Mouse (Mus musculus) left cerebral cortex, adult 2 months (tissue): Measurements from ENCODE around the gene Chrne. TPM values are rescaled to one million over a fixed set of nuclear protein-coding genes. Genes with fewer than 3 reads are reported as not detected.

Source experiments
- DNase-seq, 2 experiments: peaks; one replicate each; pipeline ENCODE4 v3.0.0; 2021 to 2022; ENCODE audit warnings: low spot score in 2 of 2, mixed read lengths in 1 of 2; ENCODE audit errors: extremely low spot score in 1 of 2
- H3K27ac ChIP-seq: fragments of 200-600 bp; 2 replicates; pipeline ENCODE4 v1.8.1; 2022
- H3K4me3 ChIP-seq: fragments of 200-600 bp; 2 replicates; pipeline ENCODE4 v1.8.1; 2022
- CTCF ChIP-seq: fragments of 200-600 bp; IDR thresholded peaks from 2 replicates; pipeline ENCODE4 v1.8.1; 2022; ENCODE audit warnings: antibody characterized with exemption, mild to moderate bottlenecking, moderate library complexity
- intact Hi-C: fragments of 180-260 bp; cut with DNase I; formaldehyde crosslinking; loops from one replicate; pipeline ENCODE4 v1.15.1; 2025
- total RNA-seq, 2 experiments: library from RNA; stranded (reverse); gene quantifications; 2 replicates each; pipeline ENCODE4 v1.2.3; 2021

Chrne gene
- total RNA-seq, 2 experiments from 2014 or later = not detected

DNA sequence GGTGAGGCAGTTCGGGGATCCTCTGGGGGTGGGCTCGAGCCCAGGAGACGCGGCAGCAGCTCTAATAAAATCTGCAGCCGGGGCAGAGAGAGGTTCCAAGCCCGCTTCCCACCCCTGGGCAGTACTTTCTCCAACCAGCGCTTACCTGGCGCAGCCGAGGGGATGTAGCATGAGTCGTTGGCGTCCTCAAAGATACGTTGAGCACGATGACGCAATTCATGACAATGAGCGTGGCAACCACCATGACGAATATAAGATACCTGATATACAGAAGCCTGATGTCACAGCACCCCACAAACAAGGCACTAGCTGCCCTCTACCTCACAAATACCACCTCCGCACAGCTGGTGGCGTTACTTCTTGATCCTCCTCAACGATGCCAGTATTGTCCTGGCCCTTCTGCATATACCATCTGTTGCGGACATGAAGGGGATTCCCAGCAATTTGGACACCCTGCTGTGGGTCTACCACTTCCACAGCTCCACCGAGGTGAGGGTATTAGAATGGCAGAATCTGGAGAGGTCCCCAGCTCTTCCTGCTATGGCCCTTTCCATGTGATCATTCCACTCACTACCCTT is 3.4 kb downstream of the Chrne start, which contains the start of gene 4930544D05Rik:
4930544D05Rik (plus strand) TSS at position 333 of the 578 bp plus-strand sequence.
- Histone ChIP-seq H3K4me3 (0 out of 2 replicates have a peak within 1 kb of the TSS, but pooled peaks have one; percentile 1), H3K27ac (no peak within 1 kb of the TSS)
- no peak for TF ChIP-seq CTCF
- intact Hi-C loops = no loop called here
- DNase-seq = no peak

DNA sequence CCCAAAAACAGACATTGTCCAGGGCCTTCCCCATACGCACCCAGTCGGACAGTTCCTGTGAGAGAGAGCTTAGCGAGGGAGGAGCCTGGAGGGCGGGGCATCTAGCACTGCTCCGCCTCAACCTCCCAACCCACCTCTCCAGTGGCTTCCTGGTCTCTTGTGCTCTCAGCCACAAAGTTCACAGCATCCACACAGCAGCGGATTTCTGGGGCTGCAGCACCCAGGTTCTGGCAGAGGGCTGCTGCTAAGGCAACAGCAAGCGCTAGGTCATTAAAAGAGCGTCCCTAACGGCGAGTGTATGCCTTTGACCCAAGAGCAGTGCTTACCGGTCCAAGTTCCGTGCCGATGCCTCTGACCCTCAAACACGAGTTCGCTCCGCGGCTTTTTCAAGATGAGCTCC is 3.9 kb downstream of the Chrne start:
- no peak overlapping the region for H3K27ac ChIP-seq
- TF ChIP-seq CTCF = no peak; the same call in 1 of the 2 replicates
- intact Hi-C loops = no loop called here
- H3K4me3 ChIP-seq = 0 out of 2 replicates have a peak overlapping the region, but pooled peaks have one; percentile 1
- DNase-seq = no peak

DNA sequence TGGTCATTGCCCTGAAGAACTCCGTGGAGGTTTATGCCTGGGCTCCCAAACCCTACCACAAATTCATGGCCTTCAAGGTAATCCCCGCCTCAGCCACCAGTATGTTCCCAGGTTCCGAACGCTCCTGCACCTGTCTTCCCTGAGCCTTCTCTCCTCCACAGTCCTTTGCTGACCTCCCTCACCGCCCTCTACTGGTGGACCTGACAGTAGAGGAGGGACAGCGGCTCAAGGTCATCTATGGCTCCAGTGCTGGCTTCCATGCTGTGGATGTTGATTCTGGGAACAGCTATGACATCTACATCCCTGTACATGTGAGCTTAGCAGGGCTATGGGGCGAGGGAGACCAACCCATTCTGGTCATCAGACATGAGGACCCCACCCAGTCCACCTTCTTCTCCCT is 6.5 kb downstream of the Chrne start:
- Histone ChIP-seq H3K27ac (no peak overlapping the region), H3K4me3 (no peak overlapping the region)
- intact Hi-C loops = no loop called here
- TF ChIP-seq CTCF = peak; percentile 8; the same call in 1 of the 2 replicates
- no peak for DNase-seq

DNA sequence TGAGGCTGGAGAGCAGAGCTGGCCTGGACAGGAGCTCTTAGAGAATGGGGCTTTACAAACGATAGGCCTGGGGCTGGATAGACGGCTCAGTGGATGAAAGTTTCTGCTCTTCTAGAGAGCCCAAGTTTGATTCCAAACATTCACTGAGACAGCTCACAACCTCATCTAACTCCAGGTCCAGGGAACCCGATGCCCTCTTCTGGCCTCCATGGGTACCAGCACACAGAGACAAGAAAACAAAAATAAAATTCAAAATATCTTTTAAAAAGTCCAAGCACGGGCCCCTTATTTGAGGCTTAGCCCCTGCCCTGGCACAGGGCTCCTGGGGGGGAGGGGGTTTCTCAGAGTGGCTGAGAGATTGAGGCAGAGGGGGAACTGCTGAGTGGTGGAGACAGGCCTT is 8.3 kb downstream of the Chrne start:
- no peak for DNase-seq
- Histone ChIP-seq H3K4me3 (no peak overlapping the region), H3K27ac (no peak overlapping the region)
- peak; percentile 23 for TF ChIP-seq CTCF
- intact Hi-C loops = no loop called here

DNA sequence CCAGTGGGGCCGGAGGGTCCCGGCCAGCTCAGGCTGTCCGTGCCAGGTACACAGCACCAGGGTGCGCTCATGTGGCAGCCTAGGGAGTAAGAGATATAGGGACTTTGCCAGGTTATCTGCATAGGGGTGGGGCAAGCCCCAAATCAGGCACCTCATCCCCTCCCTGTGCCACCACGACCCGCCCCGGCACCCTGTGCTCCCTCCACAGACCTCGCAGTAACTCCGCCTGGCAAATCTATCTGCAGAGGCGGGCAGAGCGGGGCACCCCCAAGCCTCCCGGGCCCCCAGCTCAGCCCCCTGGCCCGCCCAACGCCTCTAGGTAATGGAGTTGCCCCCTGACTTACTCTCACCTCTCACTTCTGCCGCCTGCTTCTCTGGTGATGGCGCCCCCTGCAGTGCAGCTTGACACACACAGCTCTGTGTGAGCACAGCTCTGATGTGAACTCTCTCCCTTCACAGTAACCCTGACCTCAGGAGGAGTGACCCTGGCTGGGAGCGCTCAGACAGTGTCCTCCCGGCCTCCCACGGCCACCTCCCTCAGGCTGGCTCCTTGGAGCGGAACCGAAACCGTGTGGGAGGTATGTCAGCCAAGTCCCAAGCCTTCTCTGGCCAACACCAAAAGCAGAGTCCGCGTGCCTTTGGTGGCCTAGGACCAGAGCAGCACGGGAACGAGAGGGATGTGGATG is 10.5 kb downstream of the Chrne start:
- no peak for DNase-seq
- peak; percentile 42 for TF ChIP-seq CTCF
- Histone ChIP-seq H3K27ac (no peak overlapping the region), H3K4me3 (no peak overlapping the region)
- intact Hi-C loops = no loop called here

DNA sequence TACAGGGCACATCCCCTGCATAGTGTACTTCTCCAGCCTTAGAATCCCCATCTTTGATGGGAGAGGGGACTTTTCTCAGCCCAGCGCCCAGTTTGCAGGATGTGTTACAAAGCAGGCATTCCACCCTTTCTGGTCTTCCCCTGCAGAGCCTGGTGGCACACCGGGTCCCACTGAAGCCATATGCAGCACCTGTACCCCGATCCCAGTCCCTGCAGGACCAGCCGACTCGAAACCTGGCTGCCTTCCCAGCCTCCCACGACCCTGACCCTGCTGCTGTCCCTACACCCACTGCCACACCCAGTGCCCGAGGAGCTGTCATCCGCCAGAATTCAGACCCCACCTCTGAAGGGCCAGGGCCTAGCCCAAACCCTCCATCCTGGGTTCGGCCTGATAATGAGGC is 11.4 kb downstream of the Chrne start:
- intact Hi-C loops = no loop called here

DNA sequence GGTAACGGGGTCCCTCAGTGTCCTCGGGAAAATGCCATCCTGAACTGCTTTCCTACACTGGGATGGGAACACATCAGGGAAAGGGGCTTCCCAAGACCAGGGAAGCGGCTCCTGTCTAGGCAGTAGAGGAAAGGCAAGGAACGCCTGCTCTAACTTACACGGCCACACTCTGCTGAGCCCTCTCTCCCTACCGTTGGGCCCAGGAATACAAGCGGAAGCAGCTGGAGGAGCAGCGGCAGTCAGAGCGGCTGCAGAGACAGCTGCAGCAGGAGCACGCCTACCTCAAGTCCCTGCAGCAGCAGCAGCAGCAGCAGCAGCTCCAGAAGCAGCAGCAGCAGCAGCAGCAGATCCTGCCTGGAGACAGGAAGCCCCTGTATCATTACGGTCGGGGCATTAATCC is 12.3 kb downstream of the Chrne start:
- no peak overlapping the region for H3K27ac ChIP-seq

More for the DNA sequence above, 11.4 kb downstream of the Chrne start:
- H3K27ac ChIP-seq = no peak overlapping the region
- TF ChIP-seq CTCF = no peak
- H3K4me3 ChIP-seq = no peak overlapping the region
- no peak for DNase-seq

DNA sequence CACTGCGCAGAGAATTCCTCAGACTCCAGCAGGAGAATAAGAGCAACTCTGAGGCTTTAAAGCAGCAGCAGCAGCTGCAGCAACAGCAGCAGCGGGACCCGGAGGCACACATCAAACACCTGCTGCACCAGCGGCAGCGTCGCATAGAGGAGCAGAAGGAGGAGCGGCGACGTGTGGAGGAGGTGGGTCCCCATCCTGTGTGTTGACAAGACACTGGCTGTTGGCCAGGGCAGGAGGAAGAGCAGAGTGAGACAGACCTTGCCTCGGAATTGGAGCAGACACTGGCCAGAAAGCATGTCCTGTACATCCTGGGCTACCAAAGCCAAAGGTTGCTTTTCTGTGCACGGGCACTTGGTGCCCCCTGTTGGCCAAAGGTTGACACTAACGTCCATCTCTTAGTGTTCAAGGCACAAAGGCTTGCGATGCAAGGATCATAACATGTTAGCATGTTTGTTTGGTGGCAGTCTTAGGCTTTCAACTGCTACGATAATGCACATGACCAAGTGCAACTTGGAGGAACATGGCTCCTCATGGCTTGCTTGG is 13.9 kb downstream of the Chrne start:
- Histone ChIP-seq H3K27ac (no peak overlapping the region), H3K4me3 (no peak overlapping the region)
- peak; percentile 84 for TF ChIP-seq CTCF
- DNase-seq = peak; percentile 61 to 69
- intact Hi-C loops = loop anchor here (2.0 kb wide), 2 partner anchors 64 to 88 kb away; partner anchors contain the start of gene Pld2

More for the DNA sequence above, 12.3 kb downstream of the Chrne start:
- TF ChIP-seq CTCF = no peak
- no peak overlapping the region for H3K4me3 ChIP-seq
- DNase-seq = no peak
- intact Hi-C loops = no loop called here

DNA sequence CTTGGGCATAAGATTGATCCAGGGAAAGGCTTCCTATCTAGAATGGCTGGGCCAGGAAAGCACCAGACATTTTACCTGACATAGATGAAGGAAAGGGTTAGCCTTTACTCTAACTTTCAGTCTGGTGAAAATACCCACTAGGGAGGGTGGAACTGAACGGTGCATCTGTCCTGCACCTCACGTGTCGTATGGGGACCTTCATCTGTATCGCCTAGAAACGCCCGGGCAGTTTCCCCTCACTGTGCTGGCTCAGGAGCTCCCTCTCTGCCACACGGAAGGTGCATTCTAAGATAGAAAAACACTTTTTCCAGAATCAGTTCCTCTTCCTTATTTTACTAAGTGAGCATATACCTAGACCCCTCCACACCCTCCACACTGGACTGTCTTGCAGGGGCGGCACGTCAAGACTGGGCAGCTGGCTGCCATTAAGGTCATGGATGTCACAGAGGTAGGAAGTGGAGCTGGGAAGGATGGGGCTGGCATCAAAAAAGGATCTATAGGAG is 20.5 kb downstream of the Chrne start:
- intact Hi-C loops = no loop called here
- TF ChIP-seq CTCF = no peak
- 0 out of 2 replicates have a peak overlapping the region, but pooled peaks have one; percentile 2 for H3K27ac ChIP-seq
- DNase-seq = no peak
- H3K4me3 ChIP-seq = no peak overlapping the region

DNA sequence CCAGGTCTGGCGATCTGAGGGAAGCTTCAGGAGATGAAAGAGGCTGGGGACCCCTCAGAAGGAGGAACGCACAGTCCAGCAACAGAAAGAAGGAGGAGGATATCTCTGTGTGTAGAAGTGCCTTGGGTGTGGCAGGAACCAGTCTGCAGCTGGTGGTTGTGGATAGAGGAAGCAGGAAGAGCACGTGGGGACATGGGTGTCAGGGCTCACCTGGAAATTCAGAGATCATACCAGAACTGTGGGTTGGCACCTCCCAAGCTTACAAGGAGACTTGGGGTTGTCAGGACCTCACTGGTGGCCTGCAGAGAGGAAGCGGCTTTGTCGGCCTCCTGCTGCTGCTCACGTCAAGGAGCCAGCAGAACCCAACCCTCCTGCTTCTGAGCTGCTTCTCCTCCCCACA is 21.7 kb downstream of the Chrne start:
- H3K27ac ChIP-seq = peak overlapping the region; percentile 77; the same call in 1 of the 2 replicates
- intact Hi-C loops = no loop called here

DNA sequence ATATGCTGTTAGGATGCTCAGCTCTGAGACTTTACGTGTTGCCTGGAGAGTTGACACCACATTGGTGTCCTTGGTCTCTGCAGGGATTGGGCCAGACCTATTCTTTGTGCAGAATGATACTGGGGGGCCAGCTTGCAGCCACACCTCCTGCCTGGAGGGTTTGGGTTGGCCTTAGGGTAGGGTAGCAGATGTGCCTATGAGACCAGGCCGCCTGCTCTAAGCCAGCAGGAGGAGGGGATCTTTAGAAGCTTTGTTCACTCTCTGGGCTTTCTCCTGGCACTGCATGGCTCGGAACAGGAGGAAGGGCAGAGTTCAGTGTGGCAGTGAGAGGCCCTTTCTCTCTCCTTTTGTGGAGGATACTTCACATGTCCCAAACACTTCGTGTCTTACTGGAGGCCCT is 22.9 kb downstream of the Chrne start:
- intact Hi-C loops = no loop called here
- H3K27ac ChIP-seq = peak overlapping the region; percentile 77
- no peak for TF ChIP-seq CTCF

More for the DNA sequence above, 21.7 kb downstream of the Chrne start:
- DNase-seq = no peak
- H3K4me3 ChIP-seq = no peak overlapping the region
- TF ChIP-seq CTCF = no peak

DNA sequence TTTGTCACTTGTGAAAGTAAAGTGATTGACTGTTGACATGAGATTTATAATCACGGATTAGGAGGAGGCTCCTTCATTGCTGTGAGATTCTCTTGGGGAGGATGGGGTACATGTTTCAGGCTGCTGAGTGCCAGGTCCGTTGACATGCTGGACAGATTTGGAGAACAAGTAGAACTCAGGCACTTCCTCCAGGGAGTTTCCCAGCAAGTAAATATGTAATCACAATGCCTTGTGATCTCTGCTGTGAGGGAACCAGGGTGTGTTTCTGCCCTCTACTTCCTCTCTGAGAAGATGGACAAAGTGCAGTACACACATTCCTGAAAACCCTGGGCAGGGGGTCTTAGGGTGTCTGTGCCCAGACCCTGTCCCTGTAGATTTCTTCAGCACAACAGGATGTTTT is 23.4 kb downstream of the Chrne start:
- DNase-seq = no peak
- Histone ChIP-seq H3K27ac (peak overlapping the region; percentile 77), H3K4me3 (no peak overlapping the region)
- TF ChIP-seq CTCF = no peak
- intact Hi-C loops = no loop called here

More for the DNA sequence above, 22.9 kb downstream of the Chrne start:
- H3K4me3 ChIP-seq = no peak overlapping the region
- no peak for DNase-seq
